Comparison of ENCODE assay signal across 30 mouse cellular contexts in the genomic region with DNA sequence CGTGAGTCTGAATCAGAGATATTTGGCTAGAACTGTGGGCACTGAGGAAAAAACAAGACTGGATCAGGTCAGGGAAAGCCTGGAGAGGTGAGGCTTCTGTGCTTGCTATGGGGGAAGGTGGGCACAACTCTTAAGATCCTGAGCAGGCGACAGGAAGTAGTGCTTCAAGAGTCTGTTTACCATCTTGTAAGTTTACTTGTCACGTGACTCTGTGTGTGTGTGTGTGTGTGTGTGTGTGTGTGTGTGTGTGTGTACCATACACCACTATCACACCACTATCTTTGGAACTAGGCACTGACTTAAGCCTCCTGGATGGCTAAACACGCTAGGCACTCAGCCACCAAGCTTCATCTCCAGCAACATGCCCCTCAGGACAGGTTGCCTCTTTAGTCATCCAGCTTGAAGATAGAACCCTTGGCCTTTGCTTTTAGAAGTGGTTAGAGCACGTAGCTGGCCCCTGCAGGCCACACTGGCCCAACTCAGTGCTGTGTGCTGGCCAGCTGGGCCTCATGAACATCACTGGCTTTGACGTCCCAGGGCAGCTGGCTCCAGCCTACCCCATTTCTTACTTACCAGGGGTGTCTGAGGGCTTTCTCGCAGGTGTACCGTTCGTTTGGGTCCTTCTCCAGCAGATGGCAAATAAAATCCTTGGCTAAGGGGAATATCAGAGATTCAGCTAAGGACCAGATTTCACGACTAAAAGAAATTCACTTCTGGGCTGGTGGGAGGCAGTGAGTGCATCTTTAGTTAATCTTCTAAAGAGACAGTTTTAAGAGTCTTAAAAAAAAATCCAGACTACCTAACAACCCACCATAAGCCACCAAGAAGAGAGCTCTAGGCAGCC. TPM values are rescaled to one million over a fixed set of nuclear protein-coding genes. Genes with fewer than 3 reads are reported as not detected.
DNase-seq lines count a peak whose midpoint lies in the region; ATAC-seq and TF ChIP-seq lines count a peak whose summit lies in the region.
"Had no signal": no experiment of that assay in that cellular context is flagged by ENCODE, and none has a peak within 500 bp of the region (broad histone marks: within the 10 kb centered on the region; RNA-seq: fewer than 3 reads in every experiment).

No protein-coding gene starts in this region.

- peak; percentile 75 for ATAC-seq in inflammation-experienced regulatory T-cells, adult 6 months
- ATAC-seq: forebrain, embryonic 14.5 days; lung, postnatal 0 days; midbrain, embryonic 13.5 days had no signal

- no peak for DNase-seq in left cerebral cortex, adult 2 months (ENCODE audit: extremely low spot score in 1 of 2, low spot score in 2 of 2)
- no peak for DNase-seq in left cerebral cortex, adult 8-10 months (ENCODE audit: low spot score in 2 of 2)
- DNase-seq in thymus, postnatal 0 days (ENCODE audit: low spot score), result peak; percentile 62
- peak; percentile 53 for DNase-seq in thymus, postnatal 4 days
- DNase-seq in spleen, adult 18-20 months, result no peak
- no peak for DNase-seq in kidney, adult 8-10 months
- DNase-seq in frontal cortex, adult 2 months (ENCODE audit: extremely low spot score in 1 of 2, low spot score in 1 of 2), result no peak
- DNase-seq: adrenal gland, adult 8-10 months; cerebellum, adult 2 months; cerebellum, postnatal 14 days; gastrocnemius, adult 2 months; gastrocnemius, postnatal 36 days; heart, adult 18-20 months; heart, postnatal 36 days; kidney, adult 18-20 months; left cerebral cortex, postnatal 4 days; liver, embryonic 13.5 days; lung, adult 18-20 months; lung, postnatal 4 days had no signal

- intact Hi-C loops in left cerebral cortex, adult 2 months (cut with DNase I), result loop anchor here (2.0 kb wide), 2 partner anchors 17 to 19 kb away; no protein-coding TSS in a partner anchor

- peak overlapping the region; percentile 73 for H3K27ac ChIP-seq in left cerebral cortex, adult 2 months
- H3K27ac ChIP-seq: embryonic facial prominence, embryonic 12.5 days; gastrocnemius, adult 2 months; hindbrain, embryonic 13.5 days; kidney, postnatal 0 days; liver, embryonic 13.5 days; midbrain, embryonic 13.5 days; neural tube, embryonic 12.5 days; stomach, embryonic 15.5 days had no signal

- no peak for TF ChIP-seq CTCF in left cerebral cortex, adult 2 months (IDR thresholded peaks at IDR 0.05)

- no peak overlapping the region for H3K4me3 ChIP-seq in left cerebral cortex, adult 2 months
- H3K4me3 ChIP-seq: embryonic facial prominence, embryonic 12.5 days; gastrocnemius, adult 2 months; hindbrain, embryonic 13.5 days; liver, embryonic 13.5 days; megakaryocyte, embryonic 14.5 days; midbrain, embryonic 13.5 days; neural tube, embryonic 12.5 days; stomach, embryonic 15.5 days had no signal

RNA-seq across cellular contexts. Expression of a gene that starts 20.2 kb away (rescaled TPM):
- 10 to 100 TPM; 41.7 to 47.6 TPM for total RNA-seq in left cerebral cortex, adult 2 months (2021)
- 10 to 100 TPM; 28.7 to 33.3 (median 30.1) TPM for total RNA-seq in left cerebral cortex, adult 8-10 months (2022)
- not detected for polyA plus RNA-seq in inflammation-experienced regulatory T-cells, adult 6 months (2017; shearing (Covaris generic))
- 1.0 and 2.6 TPM in 2 replicates for polyA plus RNA-seq in thymus, postnatal 0 days (2015; fragmentation: Nextera tagmentation; extraction: Ambion mirVana)
- 28.4 and 35.9 TPM in 2 replicates for polyA plus RNA-seq in frontal cortex, adult 2 months (2012; rRNA removed)
- total RNA-seq: monocyte, adult 5-6 weeks had no signal

Comparison
In these comparisons a context has a peak if more than half of its experiments do, and no peak if none do; other contexts are left out.
1. DNase-seq: peak in thymus, postnatal 0 days (single experiment) and thymus, postnatal 4 days (single experiment); none in left cerebral cortex, adult 2 months (0 of 2), left cerebral cortex, adult 8-10 months (0 of 2), spleen, adult 18-20 months (0 of 2), kidney, adult 8-10 months (0 of 2) and frontal cortex, adult 2 months (0 of 2).